In the genomic region with DNA sequence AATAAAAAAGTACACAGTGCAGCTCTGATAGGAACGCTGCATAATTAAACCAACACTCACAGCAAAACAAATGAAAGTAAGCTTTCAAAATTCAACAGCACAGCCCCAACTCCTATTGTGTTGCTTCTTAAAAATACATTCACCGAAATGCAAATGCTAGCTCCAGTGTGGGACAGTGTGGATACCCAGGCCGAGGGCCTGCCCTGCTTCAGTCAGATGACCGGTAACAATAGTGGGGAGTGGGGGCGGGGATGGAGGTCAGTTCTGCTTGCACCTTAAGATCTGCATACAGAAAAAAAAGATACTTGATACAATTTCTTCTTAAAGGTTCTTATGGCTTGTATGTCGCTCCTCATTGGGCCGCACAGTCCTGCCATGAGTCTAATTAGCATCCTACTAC, we compare ENCODE assay signal across 16 mouse cellular contexts.
DNase-seq lines count a peak whose midpoint lies in the region; ATAC-seq and TF ChIP-seq lines count a peak whose summit lies in the region.
"Had no signal": no experiment of that assay in that cellular context is flagged by ENCODE, and none has a peak within 500 bp of the region (broad histone marks: within the 10 kb centered on the region; RNA-seq: fewer than 3 reads in every experiment).

No protein-coding gene starts in this region.

- peak; percentile 79; the same call in 1 of the 2 replicates for ATAC-seq in forebrain, embryonic 11.5 days (replicated peaks; ENCODE audit: low FRiP score)
- no peak for ATAC-seq in forebrain, embryonic 16.5 days
- ATAC-seq in forebrain, embryonic 14.5 days = peak; percentile 38; the same call in 1 of the 2 replicates
- ATAC-seq in midbrain, embryonic 12.5 days (ENCODE audit: low FRiP score, low read depth) = peak; percentile 87
- ATAC-seq: inflammation-experienced regulatory T-cells, adult 6 months had no signal

- peak; percentile 57 for DNase-seq in forebrain, embryonic 11.5 days (ENCODE audit: low spot score)
- peak; percentile 57 for DNase-seq in brain, embryonic 14.5 days (ENCODE audit: low read depth)
- no peak for DNase-seq in forebrain, embryonic 14.5 days (ENCODE audit: low spot score)
- DNase-seq in right cerebral cortex, adult 18-20 months = no peak
- no peak for DNase-seq in adrenal gland, adult 2 months
- no peak for DNase-seq in heart, adult 2 months
- DNase-seq: cerebellum, adult 9-10 months; gastrocnemius, adult 2 months; heart, postnatal 14 days; lung, adult 18-20 months; lung, postnatal 14 days had no signal

- TF ChIP-seq POLR2A in brain, embryonic 14.5 days (IDR thresholded peaks at IDR 0.05; ENCODE audit: borderline replicate concordance, extremely low read depth, insufficient read depth, insufficient read length, poor library complexity, severe bottlenecking) = no peak
- TF ChIP-seq POLR2A in heart, adult 2 months (IDR thresholded peaks at IDR 0.05; ENCODE audit: insufficient read depth, low read depth, low read length) = no peak

- peaks cover 14% of the 10 kb centered on the region for H3K4me1 ChIP-seq in forebrain, embryonic 11.5 days (replicated peaks; ENCODE audit: control insufficient read depth, insufficient read depth, low read length)
- H3K4me1 ChIP-seq in forebrain, embryonic 16.5 days (replicated peaks; ENCODE audit: control insufficient read depth, insufficient read depth, low read length) = peaks cover 7% of the 10 kb centered on the region
- H3K4me1 ChIP-seq in forebrain, embryonic 14.5 days (ENCODE audit: control insufficient read depth, insufficient read depth, low read length) = peaks cover 11% of the 10 kb centered on the region
- peaks cover 26% of the 10 kb centered on the region for H3K4me1 ChIP-seq in midbrain, embryonic 12.5 days
- H3K4me1 ChIP-seq in heart, adult 2 months (ENCODE audit: control insufficient read depth, insufficient read depth, low read length) = no peaks in the 10 kb centered on the region

- H3K4me3 ChIP-seq in forebrain, embryonic 11.5 days (ENCODE audit: low read depth, low read length) = no peak overlapping the region
- no peak overlapping the region for H3K4me3 ChIP-seq in forebrain, embryonic 16.5 days (replicated peaks; ENCODE audit: low read length)
- H3K4me3 ChIP-seq in forebrain, embryonic 14.5 days (ENCODE audit: low read depth, low read length) = no peak overlapping the region
- no peak overlapping the region for H3K4me3 ChIP-seq in midbrain, embryonic 12.5 days
- H3K4me3 ChIP-seq in heart, adult 2 months = no peak overlapping the region
- H3K4me3 ChIP-seq: embryonic facial prominence, embryonic 15.5 days; gastrocnemius, adult 2 months had no signal

- peak overlapping the region; percentile 40; the same call in 1 of the 2 replicates for H3K4me2 ChIP-seq in forebrain, embryonic 11.5 days (ENCODE audit: low read depth, low read length, severe bottlenecking)
- H3K4me2 ChIP-seq in forebrain, embryonic 16.5 days (ENCODE audit: low read length) = no peak overlapping the region
- peak overlapping the region; percentile 38 for H3K4me2 ChIP-seq in forebrain, embryonic 14.5 days (ENCODE audit: low read length)
- H3K4me2 ChIP-seq in midbrain, embryonic 12.5 days (replicated peaks) = peak overlapping the region; percentile 42
- H3K4me2 ChIP-seq: liver, embryonic 11.5 days had no signal

- intact Hi-C loops in heart, adult 2 months (cut with DNase I) = no loop called here

- H3K27ac ChIP-seq in forebrain, embryonic 11.5 days (ENCODE audit: low read depth, low read length) = 0 out of 2 replicates have a peak overlapping the region, but pooled peaks have one; percentile 25
- H3K27ac ChIP-seq in forebrain, embryonic 16.5 days (ENCODE audit: low read length) = no peak overlapping the region
- H3K27ac ChIP-seq in forebrain, embryonic 14.5 days (ENCODE audit: low read depth, low read length) = no peak overlapping the region
- peak overlapping the region; percentile 81 for H3K27ac ChIP-seq in midbrain, embryonic 12.5 days (replicated peaks)
- no peak overlapping the region for H3K27ac ChIP-seq in heart, adult 2 months
- H3K27ac ChIP-seq: embryonic facial prominence, embryonic 15.5 days; gastrocnemius, adult 2 months had no signal

- no peak for TF ChIP-seq CTCF in brain, embryonic 14.5 days (IDR thresholded peaks at IDR 0.05; ENCODE audit: borderline replicate concordance, extremely low read depth, insufficient read depth, insufficient read length)
- no peak for TF ChIP-seq CTCF in heart, adult 2 months (IDR thresholded peaks at IDR 0.05)

- 34% methylated on average over 7 of the region's 7 CpGs for WGBS in forebrain, embryonic 11.5 days
- 34% methylated on average over 7 of the region's 7 CpGs for WGBS in forebrain, embryonic 16.5 days
- 28% methylated on average over 7 of the region's 7 CpGs for WGBS in forebrain, embryonic 14.5 days
- WGBS in midbrain, embryonic 12.5 days = 27% methylated on average over 7 of the region's 7 CpGs
- WGBS in heart, adult 2 months = 92% methylated on average over 7 of the region's 7 CpGs

- H3K27me3 ChIP-seq in forebrain, embryonic 11.5 days (ENCODE audit: control insufficient read depth, insufficient read depth, low read length) = peaks cover 4% of the 10 kb centered on the region
- H3K27me3 ChIP-seq in forebrain, embryonic 16.5 days (replicated peaks; ENCODE audit: control insufficient read depth, insufficient read depth, low read length) = peaks cover 39% of the 10 kb centered on the region
- peaks cover 21% of the 10 kb centered on the region for H3K27me3 ChIP-seq in forebrain, embryonic 14.5 days (replicated peaks; ENCODE audit: control insufficient read depth, insufficient read depth, low read length)
- H3K27me3 ChIP-seq in midbrain, embryonic 12.5 days = no peaks in the 10 kb centered on the region
- H3K27me3 ChIP-seq in heart, adult 2 months (ENCODE audit: control insufficient read depth, insufficient read depth, low read length) = no peaks in the 10 kb centered on the region
- H3K27me3 ChIP-seq: embryonic facial prominence, embryonic 15.5 days had no signal

- H3K79me2 ChIP-seq in heart, adult 2 months (replicated peaks; ENCODE audit: control insufficient read depth, insufficient read depth, low read length) = no peaks in the 10 kb centered on the region

- TF ChIP-seq EP300 in heart, adult 2 months (IDR thresholded peaks at IDR 0.05; ENCODE audit: insufficient read depth, low read depth, low read length) = no peak

- no peak overlapping the region for H3K9ac ChIP-seq in forebrain, embryonic 11.5 days (ENCODE audit: low read length)
- no peak overlapping the region for H3K9ac ChIP-seq in forebrain, embryonic 16.5 days (replicated peaks; ENCODE audit: low read depth, low read length)
- H3K9ac ChIP-seq in forebrain, embryonic 14.5 days (ENCODE audit: low read length) = no peak overlapping the region
- no peak overlapping the region for H3K9ac ChIP-seq in midbrain, embryonic 12.5 days (replicated peaks)
- H3K9ac ChIP-seq in heart, adult 2 months (ENCODE audit: low read depth, low read length) = no peak overlapping the region
- H3K9ac ChIP-seq: embryonic facial prominence, embryonic 15.5 days had no signal

- H3K36me3 ChIP-seq in forebrain, embryonic 11.5 days (ENCODE audit: control insufficient read depth, insufficient read depth, low read length) = no peaks in the 10 kb centered on the region
- no peaks in the 10 kb centered on the region for H3K36me3 ChIP-seq in forebrain, embryonic 16.5 days (ENCODE audit: control insufficient read depth, insufficient read depth)
- no peaks in the 10 kb centered on the region for H3K36me3 ChIP-seq in forebrain, embryonic 14.5 days (ENCODE audit: control insufficient read depth, insufficient read depth, low read length)
- H3K36me3 ChIP-seq in midbrain, embryonic 12.5 days = no peaks in the 10 kb centered on the region
- H3K36me3 ChIP-seq in heart, adult 2 months (ENCODE audit: control insufficient read depth, insufficient read depth, low read length) = no peaks in the 10 kb centered on the region
- H3K36me3 ChIP-seq: embryonic facial prominence, embryonic 15.5 days had no signal

- no peaks in the 10 kb centered on the region for H3K9me3 ChIP-seq in forebrain, embryonic 11.5 days (ENCODE audit: control insufficient read depth, low read length)
- no peaks in the 10 kb centered on the region for H3K9me3 ChIP-seq in forebrain, embryonic 16.5 days (ENCODE audit: control insufficient read depth, low read length)
- H3K9me3 ChIP-seq in forebrain, embryonic 14.5 days (replicated peaks; ENCODE audit: control insufficient read depth, low read length) = no peaks in the 10 kb centered on the region
- H3K9me3 ChIP-seq in midbrain, embryonic 12.5 days = no peaks in the 10 kb centered on the region
- H3K9me3 ChIP-seq: embryonic facial prominence, embryonic 15.5 days had no signal

Comparison
In these comparisons a context has a peak if more than half of its experiments do, and no peak if none do; other contexts are left out.
1. DNase-seq: peak in forebrain, embryonic 11.5 days (single experiment) and brain, embryonic 14.5 days (single experiment); none in forebrain, embryonic 14.5 days (single experiment), right cerebral cortex, adult 18-20 months (single experiment), adrenal gland, adult 2 months (single experiment) and heart, adult 2 months (0 of 2).
2. H3K27ac ChIP-seq: peak in forebrain, embryonic 11.5 days (single experiment) and midbrain, embryonic 12.5 days (single experiment); none in forebrain, embryonic 16.5 days (single experiment), forebrain, embryonic 14.5 days (single experiment) and heart, adult 2 months (single experiment).